Comparison of ENCODE assay signal across 23 mouse cellular contexts in the genomic region with DNA sequence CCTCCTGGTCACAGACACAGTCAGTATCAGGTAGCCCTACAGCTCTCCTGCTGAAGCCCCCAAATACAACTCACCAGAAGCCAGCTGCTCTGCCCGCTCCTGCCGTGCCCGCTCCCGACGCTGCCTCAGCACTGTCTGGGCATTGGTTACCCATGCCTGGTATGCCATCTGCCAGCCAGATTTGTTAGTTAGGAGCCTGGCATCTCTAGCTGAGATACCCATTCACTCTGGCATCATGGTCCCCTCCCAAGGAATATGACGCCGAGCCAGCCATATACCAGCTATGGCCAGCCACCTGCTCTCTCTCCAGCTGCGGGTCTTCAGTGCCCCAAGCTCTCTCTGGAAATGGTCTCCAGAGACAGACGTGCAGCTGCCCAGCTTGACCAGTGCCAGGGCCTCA. TPM values are rescaled to one million over a fixed set of nuclear protein-coding genes. Genes with fewer than 3 reads are reported as not detected.
DNase-seq lines count a peak whose midpoint lies in the region.
"Had no signal": no experiment of that assay in that cellular context is flagged by ENCODE, and none has a peak within 500 bp of the region (broad histone marks: within the 10 kb centered on the region; RNA-seq: fewer than 3 reads in every experiment).

No protein-coding gene starts in this region.

- peak; percentile 71 to 75 for DNase-seq in cerebellum, postnatal 14 days
- DNase-seq in cerebellum, adult 11 months: no peak
- DNase-seq in layer of hippocampus, adult 11-12 months (ENCODE audit: low spot score): peak; percentile 47
- no peak for DNase-seq in layer of hippocampus, adult 9-10 months (ENCODE audit: low spot score)
- DNase-seq in layer of hippocampus, adult 18-20 months (ENCODE audit: low spot score in 2 of 2): peak; percentile 46 to 65
- DNase-seq in layer of hippocampus, postnatal 36 days: peak; percentile 24 to 47
- DNase-seq in right cerebral cortex, adult 2 months (ENCODE audit: low spot score in 2 of 2): no peak
- DNase-seq: adrenal gland, adult 8-10 months; cerebellum, adult 11-12 months; cerebellum, adult 9-11 months; gastrocnemius, postnatal 14 days; heart, postnatal 14 days; kidney, adult 2 months; kidney, postnatal 36 days; liver, embryonic 13.5 days; lung, adult 2 months; lung, postnatal 10 days; midbrain, embryonic 14.5 days; retina, postnatal 1 day; right cerebral cortex, postnatal 25 days had no signal

RNA-seq across cellular contexts. Expression of a gene that starts 12.4 kb away (rescaled TPM):
- 10 to 100 TPM; 21.1 to 22.3 TPM for total RNA-seq in layer of hippocampus, adult 18-20 months (2021)
- 10 to 100 TPM; 16.6 to 21.7 TPM for total RNA-seq in layer of hippocampus, postnatal 36 days (2021)

RNA-seq across cellular contexts. Expression of a gene that starts 12.5 kb away (rescaled TPM):
- total RNA-seq in layer of hippocampus, adult 18-20 months (2021): 10 to 100 TPM; 40.3 to 45.5 TPM
- 10 to 100 TPM; 31.8 to 36.3 TPM for total RNA-seq in layer of hippocampus, postnatal 36 days (2021)

RNA-seq across cellular contexts. Expression of a gene that starts 27.9 kb away (rescaled TPM):
- not detected for total RNA-seq in layer of hippocampus, adult 18-20 months (2021)
- not detected for total RNA-seq in layer of hippocampus, postnatal 36 days (2021)
- total RNA-seq: adrenal gland, adult 8-10 months; G1E; granulocyte monocyte progenitor cell, adult 5-6 weeks; megakaryocyte-erythroid progenitor cell, adult 5-6 weeks had no signal

RNA-seq across cellular contexts. Expression of a gene that starts 45.2 kb away (rescaled TPM):
- 10 to 100 TPM; 18.5 to 22.1 TPM for total RNA-seq in layer of hippocampus, adult 18-20 months (2021)
- 10 to 100 TPM; 19.1 to 20.6 TPM for total RNA-seq in layer of hippocampus, postnatal 36 days (2021)

RNA-seq across cellular contexts. Expression of a gene that starts 55.7 kb away (rescaled TPM):
- total RNA-seq in layer of hippocampus, adult 18-20 months (2021): 10 to 100 TPM; 10.8 to 11.3 TPM
- 10 to 100 TPM; 10.0 to 10.2 TPM for total RNA-seq in layer of hippocampus, postnatal 36 days (2021)

Comparison
In these comparisons a context has a peak if more than half of its experiments do, and no peak if none do; other contexts are left out.
1. DNase-seq: peak in cerebellum, postnatal 14 days (2 of 2), layer of hippocampus, adult 11-12 months (single experiment), layer of hippocampus, adult 18-20 months (2 of 2) and layer of hippocampus, postnatal 36 days (2 of 2); none in cerebellum, adult 11 months (single experiment), layer of hippocampus, adult 9-10 months (single experiment) and right cerebral cortex, adult 2 months (0 of 2).